1 mouse cellular context compared by ENCODE assay signal in the genomic region with DNA sequence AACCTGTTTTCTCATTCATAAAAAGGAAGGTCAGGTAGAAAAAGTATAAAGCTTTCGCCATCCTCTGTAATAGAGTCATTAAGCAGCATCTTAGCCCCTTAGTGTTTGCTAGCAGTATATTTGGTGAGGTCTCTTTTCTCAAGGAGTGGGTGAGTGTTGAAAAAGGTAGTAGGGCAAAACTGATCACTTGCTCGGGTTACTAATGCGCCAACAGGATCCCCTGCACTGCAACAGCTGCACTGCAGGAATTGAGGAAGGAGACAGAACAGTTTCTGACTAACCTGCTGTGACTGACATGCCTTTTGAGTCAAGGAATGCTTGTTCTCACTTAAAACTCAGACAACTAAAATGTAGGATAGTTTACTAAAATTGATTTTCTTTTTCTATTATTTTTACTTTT.
TF ChIP-seq lines count a peak whose summit lies in the region.

No protein-coding gene starts in this region.

TF ChIP-seq in MEL, 35 proteins besides CTCF, POLR2A, EP300 and RAD21 (continued from another document):
- no peak for TF ChIP-seq RCOR1 (IDR thresholded peaks at IDR 0.05; ENCODE audit: low read depth, low read length)
- no peak for TF ChIP-seq ELF1 (IDR thresholded peaks at IDR 0.05; ENCODE audit: low read depth, low read length)
- no peak for TF ChIP-seq MYB (IDR thresholded peaks at IDR 0.05; ENCODE audit: low read depth, low read length)
- no peak for TF ChIP-seq ZMIZ1 (IDR thresholded peaks at IDR 0.05; ENCODE audit: low read depth, low read length)
- no peak for TF ChIP-seq HCFC1 (IDR thresholded peaks at IDR 0.05; ENCODE audit: low read depth, low read length)
- TF ChIP-seq ETS1 (IDR thresholded peaks at IDR 0.05; ENCODE audit: low read depth, low read length) = no peak
- TF ChIP-seq POLR2AphosphoS2 (IDR thresholded peaks at IDR 0.05; ENCODE audit: low read length) = no peak
- TF ChIP-seq UBTF (IDR thresholded peaks at IDR 0.05; ENCODE audit: borderline replicate concordance, insufficient read depth, low read depth, low read length) = no peak
- no peak for TF ChIP-seq POLR2AphosphoS5 (IDR thresholded peaks at IDR 0.05; ENCODE audit: borderline replicate concordance, low read depth, low read length)
- no peak for TF ChIP-seq NELFE (IDR thresholded peaks at IDR 0.05; ENCODE audit: low read depth, low read length)
- TF ChIP-seq NRF1 (IDR thresholded peaks at IDR 0.05; ENCODE audit: insufficient read depth, low read depth, low read length, poor library complexity, severe bottlenecking) = no peak
- peak; percentile 29; the same call in 1 of the 2 replicates for TF ChIP-seq MXI1 (IDR thresholded peaks at IDR 0.05; ENCODE audit: low read depth, low read length)
- TF ChIP-seq MAFK (IDR thresholded peaks at IDR 0.05; ENCODE audit: borderline replicate concordance, low read depth, low read length) = no peak
- TF ChIP-seq MEF2A (IDR thresholded peaks at IDR 0.05; ENCODE audit: extremely low read depth, insufficient replicate concordance, low read depth, low read length, poor library complexity, severe bottlenecking) = no peak
